Mouse (Mus musculus) layer of hippocampus, postnatal 10 days (tissue): ENCODE results near the gene Gm49342. TPM values are rescaled to one million over a fixed set of nuclear protein-coding genes. Genes with fewer than 3 reads are reported as not detected.
"Not testable (repeated sequence)": the region's sequence is repeated elsewhere in the genome, so short reads cannot be mapped to it uniquely, and the experiment has no call there.

Source experiments
- DNase-seq, 2 experiments: peaks; one replicate each; pipeline ENCODE4 v3.0.0; 2021; ENCODE audit warnings: low spot score in 2 of 2
- total RNA-seq, 2 experiments: library from RNA; stranded (reverse); gene quantifications; 2 replicates each; pipeline ENCODE4 v1.2.3; 2021

Gene Gm49342
- total RNA-seq, 2 experiments from 2014 or later = 9.2 to 11.1 TPM

GRCm38 (mm10) chr14:50931493-50932020 lies 12.8 kb upstream of the Gm49342 start:
- no peak for DNase-seq

DNA sequence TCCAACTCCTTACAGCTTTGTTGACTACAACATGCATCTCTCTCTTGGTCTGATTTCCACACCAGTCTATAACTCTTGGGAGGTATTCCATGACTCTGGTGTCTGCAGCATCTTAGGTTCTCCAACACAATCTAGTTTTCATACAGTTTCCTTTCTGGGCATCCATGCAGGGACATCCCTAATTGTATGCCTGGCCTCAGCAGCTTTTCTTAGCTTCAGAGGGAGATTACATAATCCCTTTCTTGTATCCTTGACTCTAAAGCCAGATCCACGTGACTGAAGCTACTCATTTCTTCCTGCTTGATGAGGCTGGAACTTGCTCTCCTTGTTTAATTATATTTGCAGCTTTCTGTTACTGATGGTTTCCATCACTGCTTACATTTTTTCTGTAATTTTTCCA lies 7.7 kb upstream of the Gm49342 start:
- no peak for DNase-seq

- no peak for DNase-seq
These were observed 6.0 kb upstream of the Gm49342 start for GRCm38 (mm10) chr14:50938119-50938908.

DNA sequence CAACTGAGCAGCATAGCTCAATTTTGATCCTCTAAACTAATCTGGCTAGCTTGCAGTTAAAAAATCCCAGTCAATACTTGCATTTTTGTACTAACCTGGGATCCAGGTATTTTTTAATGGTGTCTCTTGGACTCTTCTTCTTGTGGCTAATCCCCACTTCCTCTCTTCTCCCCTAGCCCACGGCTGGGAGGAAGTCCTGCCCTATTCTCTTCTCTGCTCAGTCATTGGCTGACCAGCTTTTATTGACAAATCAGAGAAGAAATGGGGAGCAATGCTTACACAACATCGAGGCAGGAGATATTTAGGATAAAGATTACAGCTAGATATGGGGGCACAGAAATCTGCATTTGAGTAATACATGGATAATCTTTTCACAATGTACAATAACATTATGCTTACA lies 5.4 kb upstream of the Gm49342 start:
- DNase-seq = no peak

GRCm38 (mm10) chr14:50944668-50945033 lies 334 bp downstream of the Gm49342 start:
- not testable (repeated sequence) for DNase-seq

DNA sequence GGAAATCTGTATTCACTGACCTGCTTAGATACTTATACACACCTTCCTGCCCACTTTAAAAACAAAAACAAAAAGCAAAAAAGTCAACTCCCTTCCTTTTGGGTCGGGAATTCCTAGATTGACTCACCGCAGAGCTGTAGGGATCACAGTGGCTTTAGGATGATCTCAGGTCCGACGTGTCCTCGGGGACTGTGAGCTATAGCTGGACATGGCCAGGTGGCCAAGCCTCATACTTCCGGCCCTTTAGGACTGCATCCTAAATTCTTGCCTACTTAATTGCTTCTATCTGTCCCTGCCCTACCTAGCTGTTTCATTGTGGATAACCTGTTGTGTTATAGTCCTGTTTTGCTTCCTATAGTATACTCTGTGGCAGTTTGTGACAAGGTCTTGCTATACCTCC lies 764 bp downstream of the Gm49342 start:
- not testable (repeated sequence) for DNase-seq

GRCm38 (mm10) chr14:50945526-50945925 lies 1.2 kb downstream of the Gm49342 start:
- DNase-seq = not testable (repeated sequence)

- DNase-seq = no peak
These were observed 11.2 kb downstream of the Gm49342 start for GRCm38 (mm10) chr14:50955487-50955886.

DNA sequence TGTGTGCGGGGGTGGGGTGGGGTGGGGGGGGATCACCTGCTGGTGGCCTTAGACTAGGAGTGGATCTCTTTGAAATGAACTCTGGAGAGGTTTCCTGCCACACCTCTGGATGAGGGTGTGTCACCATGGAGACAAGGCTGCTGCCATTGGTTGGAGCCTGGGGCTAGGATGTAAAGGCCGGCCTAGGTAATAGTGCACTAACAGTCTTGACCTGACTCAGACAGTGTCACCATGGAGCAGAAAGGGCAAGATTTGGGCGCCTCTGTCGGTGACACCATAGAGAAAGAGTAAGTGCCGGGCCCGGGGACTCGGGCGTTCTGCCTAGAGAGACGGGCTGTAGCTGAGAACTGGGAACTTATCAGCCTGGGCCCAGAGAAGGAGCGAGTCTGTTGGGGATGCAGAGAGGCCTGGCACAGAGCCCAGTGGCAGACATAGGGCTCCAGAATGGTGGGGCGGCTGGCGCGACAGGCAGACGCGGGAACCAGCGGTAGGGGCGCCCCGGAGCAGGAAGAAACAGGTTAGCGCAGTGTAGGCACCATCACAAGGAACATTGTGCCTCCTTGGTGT lies 11.7 kb downstream of the Gm49342 start, which contains the start of gene Pnp2:
TSS of gene Pnp2 (plus strand) at position 51 of the 567 bp plus-strand sequence.
- DNase-seq = peak; percentile 63 to 73

- DNase-seq = not testable (repeated sequence)
These were observed 12.4 kb downstream of the Gm49342 start for GRCm38 (mm10) chr14:50956724-50957123.

GRCm38 (mm10) chr14:50957146-50957545 lies 12.8 kb downstream of the Gm49342 start:
- not testable (repeated sequence) for DNase-seq

DNA sequence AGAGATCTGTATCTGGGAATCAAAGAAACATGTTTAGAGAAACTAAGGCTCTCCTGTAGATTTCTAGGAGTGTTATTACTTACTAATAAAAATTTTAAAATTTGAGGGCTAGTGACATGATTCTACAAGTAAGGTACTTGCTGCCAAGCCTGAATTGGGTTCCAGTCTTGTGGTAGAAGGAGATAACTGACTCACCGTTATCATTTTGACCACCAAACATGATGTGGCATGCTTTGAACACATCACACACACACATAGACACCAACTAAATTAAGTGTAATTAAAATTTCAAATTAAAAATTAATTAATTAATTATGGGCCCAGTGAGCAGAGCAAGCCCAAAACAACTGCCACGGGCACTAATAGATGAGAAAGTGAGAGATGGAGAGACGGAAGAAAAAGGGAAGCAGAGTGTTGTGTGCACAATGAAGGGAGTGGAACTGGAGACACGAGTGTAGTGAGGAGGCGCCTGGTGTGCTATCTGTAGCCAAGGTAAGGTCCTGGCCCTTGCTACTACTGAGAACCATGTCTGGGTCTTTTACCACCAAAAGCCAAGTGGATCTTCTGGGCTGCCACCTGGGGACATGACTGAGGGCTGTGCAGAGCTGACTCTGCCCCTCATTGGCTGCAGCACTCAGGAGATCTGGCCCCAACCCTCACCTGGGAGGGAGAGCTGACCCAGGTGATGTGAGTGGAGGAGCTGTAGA lies 14.1 kb downstream of the Gm49342 start:
- not testable (repeated sequence) for DNase-seq

GRCm38 (mm10) chr14:50968216-50968980 lies 24.1 kb downstream of the Gm49342 start:
- DNase-seq = no peak

GRCm38 (mm10) chr14:50969041-50969440 lies 24.7 kb downstream of the Gm49342 start:
- no peak for DNase-seq

DNA sequence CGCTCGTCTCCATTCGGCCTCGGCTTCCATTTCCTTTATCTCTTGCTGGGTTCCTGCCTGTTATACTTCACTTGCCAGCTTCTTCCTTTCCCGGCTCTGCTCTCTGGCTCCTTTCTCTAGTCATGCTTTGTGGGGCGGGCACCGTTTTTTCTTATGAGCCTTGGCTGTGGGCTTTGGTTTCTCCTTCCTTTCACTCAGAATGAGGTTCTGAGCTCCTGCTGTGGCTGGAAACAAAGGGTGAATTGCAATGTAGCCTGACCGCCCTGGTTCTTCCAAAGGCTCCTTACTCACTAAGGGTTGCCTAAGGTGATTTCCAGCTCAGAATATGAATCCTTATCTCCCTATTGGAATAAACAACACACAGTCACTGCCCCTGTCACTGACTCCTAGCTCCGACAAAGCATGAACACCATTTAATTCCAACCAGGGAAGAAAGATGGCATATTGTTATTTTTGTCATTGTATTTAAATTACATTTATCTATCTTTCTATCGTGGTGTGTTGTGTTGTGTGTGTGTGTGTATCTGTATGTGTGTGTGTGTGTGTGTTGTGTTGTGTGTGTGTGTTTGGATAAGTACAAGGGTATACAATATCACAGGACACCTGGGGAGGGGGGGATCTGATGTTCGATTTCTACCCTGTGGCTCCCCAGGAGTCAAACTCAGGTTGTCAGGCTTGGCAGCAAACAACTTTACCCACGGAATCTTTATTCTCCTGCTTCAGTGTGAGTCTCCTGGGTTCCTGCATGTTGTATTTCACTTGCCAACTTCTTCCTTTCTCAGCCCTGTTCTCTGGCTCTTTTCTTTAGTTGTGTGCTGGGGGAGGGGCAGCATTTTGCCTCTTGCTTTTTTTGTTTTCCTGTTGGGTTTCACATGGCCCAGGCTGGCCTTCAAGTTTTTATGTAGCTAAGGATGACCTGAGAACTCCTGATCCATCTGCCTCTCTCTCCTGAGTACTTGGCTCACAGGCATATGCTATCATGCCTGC lies 25.5 kb downstream of the Gm49342 start:
- peak; percentile 50 to 60 for DNase-seq

- peak in 1 of 2 experiments; percentile 8 for DNase-seq
These were observed 26.5 kb downstream of the Gm49342 start for GRCm38 (mm10) chr14:50970822-50971221.

DNA sequence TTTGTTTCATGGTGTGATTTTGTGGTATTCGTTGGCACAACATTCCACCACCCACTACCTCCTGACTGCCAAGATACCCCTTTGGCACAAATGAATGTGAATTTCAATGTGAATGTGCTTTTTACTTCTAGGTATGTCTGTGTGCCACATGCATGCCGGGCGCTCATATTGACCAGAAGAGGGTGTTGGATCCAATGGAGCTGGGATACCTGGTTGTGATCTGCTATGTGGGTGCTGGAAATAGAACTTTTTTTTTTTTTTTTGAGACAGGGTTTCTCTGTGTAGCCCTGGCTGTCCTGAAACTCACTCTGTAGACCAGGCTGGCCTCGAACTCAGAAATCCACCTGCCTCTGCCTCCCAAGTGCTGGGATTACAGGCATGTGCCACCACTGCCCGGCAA lies 28.7 kb downstream of the Gm49342 start:
- DNase-seq = not testable (repeated sequence)

DNA sequence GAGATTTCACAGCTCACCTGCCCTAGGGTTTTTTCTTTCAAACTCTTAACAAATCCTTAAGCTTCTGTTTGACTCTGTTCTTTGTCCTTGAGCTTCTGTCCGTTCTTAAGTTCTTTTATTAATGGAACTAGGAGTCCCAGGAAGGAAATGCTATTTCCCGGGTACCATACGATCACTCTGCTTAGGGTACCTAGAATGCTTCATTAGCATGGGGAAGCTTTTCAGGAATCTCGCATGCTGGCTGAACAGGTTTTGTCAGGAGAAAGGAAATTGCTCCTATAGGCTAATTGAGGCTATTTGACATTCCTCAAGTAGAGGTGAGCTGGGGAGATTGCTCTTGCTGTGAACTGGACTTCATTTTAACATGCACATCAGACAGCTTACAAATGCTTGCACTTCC lies 29.4 kb downstream of the Gm49342 start:
- no peak for DNase-seq

DNA sequence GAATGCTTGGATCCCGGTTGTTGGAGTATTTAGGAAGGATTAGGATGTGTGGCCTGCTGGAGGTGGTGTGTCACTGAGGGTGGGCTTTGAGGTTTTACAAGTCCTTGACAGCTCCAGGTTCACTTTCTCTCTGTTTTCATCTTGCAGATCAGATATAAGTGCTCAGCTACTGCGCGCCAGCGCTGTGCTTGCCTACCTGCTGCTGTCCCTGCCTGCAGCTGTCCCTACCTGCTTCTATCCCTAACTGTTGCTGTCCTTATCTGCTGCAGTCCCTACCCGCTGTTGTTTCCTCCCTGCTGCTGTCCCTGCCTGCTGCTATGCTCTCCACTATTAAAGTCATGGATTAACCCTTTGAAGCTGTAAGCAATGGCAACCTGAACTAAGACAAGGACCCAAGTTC lies 30.7 kb downstream of the Gm49342 start:
- no peak for DNase-seq

- DNase-seq = no peak
These were observed 32.4 kb downstream of the Gm49342 start for GRCm38 (mm10) chr14:50976674-50977073.
